11 mouse cellular contexts compared by ENCODE assay signal in genomic region chr11:75157037-75157436, GRCm38 (mm10). TPM values are rescaled to one million over a fixed set of nuclear protein-coding genes. Genes with fewer than 3 reads are reported as not detected.
DNase-seq lines count a peak whose midpoint lies in the region; ATAC-seq and TF ChIP-seq lines count a peak whose summit lies in the region.
"Had no signal": no experiment of that assay in that cellular context is flagged by ENCODE, and none has a peak within 500 bp of the region (broad histone marks: within the 10 kb centered on the region; RNA-seq: fewer than 3 reads in every experiment).

No protein-coding gene starts in this region.

- 26% methylated on average over 4 of the region's 4 CpGs for WGBS in cerebellum, adult 2 months
- 38% methylated on average over 4 of the region's 4 CpGs for WGBS in heart, postnatal 0 days
- WGBS in limb, embryonic 13.5 days: 39% methylated on average over 4 of the region's 4 CpGs
- 82% methylated on average over 4 of the region's 4 CpGs for WGBS in forebrain, embryonic 11.5 days

- H3K4me1 ChIP-seq in cerebellum, adult 2 months (ENCODE audit: control insufficient read depth, insufficient read depth, low read length): peaks cover 43% of the 10 kb centered on the region
- peaks cover 6% of the 10 kb centered on the region; the same call in 1 of the 2 replicates for H3K4me1 ChIP-seq in heart, postnatal 0 days (ENCODE audit: control insufficient read depth, insufficient read depth)
- peaks cover 49% of the 10 kb centered on the region for H3K4me1 ChIP-seq in limb, embryonic 13.5 days
- H3K4me1 ChIP-seq in forebrain, embryonic 11.5 days (replicated peaks; ENCODE audit: control insufficient read depth, insufficient read depth, low read length): no peaks in the 10 kb centered on the region

- no peak for TF ChIP-seq CTCF in cerebellum, adult 2 months (IDR thresholded peaks at IDR 0.05; ENCODE audit: borderline replicate concordance, insufficient read depth, low read depth, low read length)
- no peak for TF ChIP-seq CTCF in left cerebral cortex, adult 2 months (IDR thresholded peaks at IDR 0.05)
- no peak for TF ChIP-seq CTCF in heart, postnatal 0 days (IDR thresholded peaks at IDR 0.05; ENCODE audit: low read depth)

- TF ChIP-seq EP300 in heart, postnatal 0 days (IDR thresholded peaks at IDR 0.05; ENCODE audit: low read depth): no peak

- H3K9ac ChIP-seq in heart, postnatal 0 days (replicated peaks; ENCODE audit: low read depth, low read length): 0 out of 2 replicates have a peak overlapping the region, but pooled peaks have one; percentile 16
- H3K9ac ChIP-seq in limb, embryonic 13.5 days: 0 out of 2 replicates have a peak overlapping the region, but pooled peaks have one; percentile 25
- H3K9ac ChIP-seq in forebrain, embryonic 11.5 days (ENCODE audit: low read length): no peak overlapping the region

- no peak overlapping the region for H3K4me3 ChIP-seq in cerebellum, adult 2 months (replicated peaks; ENCODE audit: insufficient read depth, low read depth, low read length)
- H3K4me3 ChIP-seq in left cerebral cortex, adult 2 months: no peak overlapping the region
- no peak overlapping the region for H3K4me3 ChIP-seq in heart, postnatal 0 days (ENCODE audit: low read depth, low read length)
- H3K4me3 ChIP-seq in limb, embryonic 13.5 days: no peak overlapping the region
- no peak overlapping the region for H3K4me3 ChIP-seq in forebrain, embryonic 11.5 days (ENCODE audit: low read depth, low read length)
- H3K4me3 ChIP-seq: forebrain, embryonic 10.5 days; megakaryocyte, embryonic 14.5 days had no signal

- no peak overlapping the region for H3K4me2 ChIP-seq in heart, postnatal 0 days (ENCODE audit: low read depth, low read length)
- no peak overlapping the region for H3K4me2 ChIP-seq in limb, embryonic 13.5 days (replicated peaks)
- no peak overlapping the region for H3K4me2 ChIP-seq in forebrain, embryonic 11.5 days (ENCODE audit: low read depth, low read length, severe bottlenecking)

- 0 out of 2 replicates have a peak overlapping the region, but pooled peaks have one; percentile 11 for H3K27ac ChIP-seq in cerebellum, adult 2 months (ENCODE audit: insufficient read depth, low read length)
- peak overlapping the region; percentile 58 for H3K27ac ChIP-seq in left cerebral cortex, adult 2 months
- H3K27ac ChIP-seq in heart, postnatal 0 days (ENCODE audit: low read depth): peak overlapping the region; percentile 23
- H3K27ac ChIP-seq in limb, embryonic 13.5 days: peak overlapping the region; percentile 61; the same call in 1 of the 2 replicates
- no peak overlapping the region for H3K27ac ChIP-seq in forebrain, embryonic 11.5 days (ENCODE audit: low read depth, low read length)
- H3K27ac ChIP-seq: forebrain, embryonic 10.5 days had no signal

- ATAC-seq in heart, postnatal 0 days (ENCODE audit: insufficient read depth, low read depth): no peak; the same call in 1 of the 2 replicates
- ATAC-seq in limb, embryonic 13.5 days (ENCODE audit: low FRiP score, low read depth): no peak
- ATAC-seq in forebrain, embryonic 11.5 days (replicated peaks; ENCODE audit: low FRiP score): no peak

- intact Hi-C loops in left cerebral cortex, adult 2 months (cut with DNase I): no loop called here
- intact Hi-C loops in left cerebral cortex, postnatal 14 days (cut with DNase I): no loop called here

- peaks cover 36% of the 10 kb centered on the region for H3K36me3 ChIP-seq in heart, postnatal 0 days (replicated peaks; ENCODE audit: control insufficient read depth, insufficient read depth, low read length)
- H3K36me3 ChIP-seq in limb, embryonic 13.5 days: peaks cover 53% of the 10 kb centered on the region
- H3K36me3 ChIP-seq in forebrain, embryonic 11.5 days (ENCODE audit: control insufficient read depth, insufficient read depth, low read length): peaks cover 3% of the 10 kb centered on the region; the same call in 1 of the 2 replicates

- peak in 1 of 2 experiments; percentile 45 for DNase-seq in cerebellum, adult 2 months
- no peak for DNase-seq in cerebellum, adult 11-12 months
- no peak for DNase-seq in left cerebral cortex, adult 2 months (ENCODE audit: extremely low spot score in 1 of 2, low spot score in 2 of 2)
- DNase-seq in left cerebral cortex, postnatal 14 days (ENCODE audit: low spot score in 2 of 2): no peak
- no peak for DNase-seq in heart, postnatal 0 days (ENCODE audit: low spot score)
- DNase-seq in forebrain, embryonic 11.5 days (ENCODE audit: low spot score): no peak
- no peak for DNase-seq in left cerebral cortex, adult 9 months (ENCODE audit: low spot score in 2 of 2)
- DNase-seq: adrenal gland, postnatal 36 days had no signal

- no peak for TF ChIP-seq POLR2A in cerebellum, adult 2 months (IDR thresholded peaks at IDR 0.05; ENCODE audit: borderline replicate concordance, insufficient read depth, low read length)

- H3K9me3 ChIP-seq in heart, postnatal 0 days (replicated peaks; ENCODE audit: control insufficient read depth, low read length): no peaks in the 10 kb centered on the region
- no peaks in the 10 kb centered on the region for H3K9me3 ChIP-seq in limb, embryonic 13.5 days
- no peaks in the 10 kb centered on the region for H3K9me3 ChIP-seq in forebrain, embryonic 11.5 days (ENCODE audit: control insufficient read depth, low read length)
- H3K9me3 ChIP-seq: forebrain, embryonic 10.5 days; megakaryocyte, embryonic 14.5 days had no signal

- no peaks in the 10 kb centered on the region for H3K27me3 ChIP-seq in cerebellum, adult 2 months (ENCODE audit: control insufficient read depth, insufficient read depth, low read length)
- no peaks in the 10 kb centered on the region for H3K27me3 ChIP-seq in heart, postnatal 0 days (ENCODE audit: control insufficient read depth, insufficient read depth, low read length)
- H3K27me3 ChIP-seq in limb, embryonic 13.5 days: no peaks in the 10 kb centered on the region
- H3K27me3 ChIP-seq in forebrain, embryonic 11.5 days (ENCODE audit: control insufficient read depth, insufficient read depth, low read length): no peaks in the 10 kb centered on the region
- H3K27me3 ChIP-seq: megakaryocyte, embryonic 14.5 days had no signal

RNA-seq across cellular contexts. Expression of gene Hic1, which starts 12.3 kb away (rescaled TPM):
- polyA plus RNA-seq in cerebellum, adult 2 months (2012; rRNA removed): 3.0 and 3.7 TPM in 2 replicates
- 1 to 10 TPM; 3.3 to 3.9 TPM for total RNA-seq in left cerebral cortex, adult 2 months (2021)
- total RNA-seq in left cerebral cortex, postnatal 14 days (2021): 1 to 10 TPM; 5.0 to 5.2 TPM
- total RNA-seq in heart, postnatal 0 days (2014; rRNA removed; ENCODE audit: low replicate concordance): 17.8 and 19.5 TPM in 2 replicates
- 4.8 and 6.1 TPM in 2 replicates for polyA plus RNA-seq in heart, postnatal 0 days (2015; fragmentation: Nextera tagmentation; extraction: Ambion mirVana)
- 28.2 and 29.3 TPM in 2 replicates for polyA plus RNA-seq in limb, embryonic 13.5 days (2015; fragmentation: Nextera tagmentation; extraction: Ambion mirVana)
- 0.86 and 1.1 TPM in 2 replicates for polyA plus RNA-seq in forebrain, embryonic 11.5 days (2014; fragmentation: Nextera tagmentation; extraction: Ambion mirVana)

RNA-seq across cellular contexts. Expression of gene Ovca2, which starts 21.6 kb away (rescaled TPM):
- polyA plus RNA-seq in cerebellum, adult 2 months (2012; rRNA removed): 15.3 and 16.3 TPM in 2 replicates
- total RNA-seq in left cerebral cortex, adult 2 months (2021): 10 to 100 TPM; 12.1 to 12.7 TPM
- total RNA-seq in left cerebral cortex, postnatal 14 days (2021): 10 to 100 TPM; 10.0 to 10.2 TPM
- 8.9 and 35.2 TPM in 2 replicates for total RNA-seq in heart, postnatal 0 days (2014; rRNA removed; ENCODE audit: low replicate concordance)
- polyA plus RNA-seq in heart, postnatal 0 days (2015; fragmentation: Nextera tagmentation; extraction: Ambion mirVana): 12.9 and 13.4 TPM in 2 replicates
- 27.8 and 29.5 TPM in 2 replicates for polyA plus RNA-seq in limb, embryonic 13.5 days (2015; fragmentation: Nextera tagmentation; extraction: Ambion mirVana)
- polyA plus RNA-seq in forebrain, embryonic 11.5 days (2014; fragmentation: Nextera tagmentation; extraction: Ambion mirVana): 32.7 and 34.4 TPM in 2 replicates

RNA-seq across cellular contexts. Expression of gene Dph1, which starts 34.0 kb away (rescaled TPM):
- polyA plus RNA-seq in cerebellum, adult 2 months (2012; rRNA removed): 18.6 and 19.3 TPM in 2 replicates
- 10 to 100 TPM; 27.9 to 28.9 TPM for total RNA-seq in left cerebral cortex, adult 2 months (2021)
- 10 to 100 TPM; 22.0 to 23.7 TPM for total RNA-seq in left cerebral cortex, postnatal 14 days (2021)
- total RNA-seq in heart, postnatal 0 days (2014; rRNA removed; ENCODE audit: low replicate concordance): 34.4 and 72.1 TPM in 2 replicates
- polyA plus RNA-seq in heart, postnatal 0 days (2015; fragmentation: Nextera tagmentation; extraction: Ambion mirVana): 19.3 and 20.2 TPM in 2 replicates
- polyA plus RNA-seq in limb, embryonic 13.5 days (2015; fragmentation: Nextera tagmentation; extraction: Ambion mirVana): 23.9 and 24.9 TPM in 2 replicates
- polyA plus RNA-seq in forebrain, embryonic 11.5 days (2014; fragmentation: Nextera tagmentation; extraction: Ambion mirVana): 21.8 and 24.0 TPM in 2 replicates

RNA-seq across cellular contexts. Expression of gene Rtn4rl1, which starts 36.5 kb away (rescaled TPM):
- 23.9 and 28.6 TPM in 2 replicates for polyA plus RNA-seq in cerebellum, adult 2 months (2012; rRNA removed)
- total RNA-seq in left cerebral cortex, adult 2 months (2021): 10 to 100 TPM; 89.0 to 99.0 TPM
- total RNA-seq in left cerebral cortex, postnatal 14 days (2021): 10 to 100 TPM; 59.5 to 65.9 TPM
- 6.0 and 19.7 TPM in 2 replicates for total RNA-seq in heart, postnatal 0 days (2014; rRNA removed; ENCODE audit: low replicate concordance)
- 12.2 and 12.8 TPM in 2 replicates for polyA plus RNA-seq in heart, postnatal 0 days (2015; fragmentation: Nextera tagmentation; extraction: Ambion mirVana)
- 2.3 and 3.1 TPM in 2 replicates for polyA plus RNA-seq in limb, embryonic 13.5 days (2015; fragmentation: Nextera tagmentation; extraction: Ambion mirVana)
- 1.0 and 1.1 TPM in 2 replicates for polyA plus RNA-seq in forebrain, embryonic 11.5 days (2014; fragmentation: Nextera tagmentation; extraction: Ambion mirVana)
